Mouse (Mus musculus) heart, adult 2 months (tissue): ENCODE measurements around the gene Klhl8.

Experiments
- CTCF ChIP-seq: fragments of 200-600 bp; IDR thresholded peaks from 2 replicates; pipeline ENCODE4 v1.8.1; 2022; ENCODE audit warnings: antibody characterized with exemption, mild to moderate bottlenecking, moderate library complexity
- POLR2A ChIP-seq: fragments of 200-500 bp; IDR thresholded peaks from 2 replicates; pipeline ENCODE4 v1.6.1; 2011; ENCODE audit warnings: mild to moderate bottlenecking, low read depth, low read length, control low read depth; ENCODE audit not compliant: insufficient read depth

- TF ChIP-seq CTCF (no peak), POLR2A (no peak)
Observed at GRCm38 (mm10) chr5:103854807-103855194, 56.3 kb downstream of the Klhl8 start.
